Mouse (Mus musculus): ENCODE measurements around the gene Adam19.

GRCm38 (mm10) chr11:46065201-46066011 is 9.6 kb downstream of the Adam19 start:
- peak; percentile 13; the same call in 1 of the 2 replicates for TF ChIP-seq CTCF (IDR thresholded peaks at IDR 0.05; ENCODE audit: low read depth)
- peak; percentile 70 for TF ChIP-seq EP300 (IDR thresholded peaks at IDR 0.05; ENCODE audit: low read depth)
